Mouse (Mus musculus) embryo, embryonic 11.5 days (tissue): ENCODE data around the gene Sprn.

Experiments
- DNase-seq: peaks from one replicate; pipeline ENCODE4 v3.0.0-alpha.2; 2012; ENCODE audit warnings: low read depth, low spot score

Sprn gene

DNA sequence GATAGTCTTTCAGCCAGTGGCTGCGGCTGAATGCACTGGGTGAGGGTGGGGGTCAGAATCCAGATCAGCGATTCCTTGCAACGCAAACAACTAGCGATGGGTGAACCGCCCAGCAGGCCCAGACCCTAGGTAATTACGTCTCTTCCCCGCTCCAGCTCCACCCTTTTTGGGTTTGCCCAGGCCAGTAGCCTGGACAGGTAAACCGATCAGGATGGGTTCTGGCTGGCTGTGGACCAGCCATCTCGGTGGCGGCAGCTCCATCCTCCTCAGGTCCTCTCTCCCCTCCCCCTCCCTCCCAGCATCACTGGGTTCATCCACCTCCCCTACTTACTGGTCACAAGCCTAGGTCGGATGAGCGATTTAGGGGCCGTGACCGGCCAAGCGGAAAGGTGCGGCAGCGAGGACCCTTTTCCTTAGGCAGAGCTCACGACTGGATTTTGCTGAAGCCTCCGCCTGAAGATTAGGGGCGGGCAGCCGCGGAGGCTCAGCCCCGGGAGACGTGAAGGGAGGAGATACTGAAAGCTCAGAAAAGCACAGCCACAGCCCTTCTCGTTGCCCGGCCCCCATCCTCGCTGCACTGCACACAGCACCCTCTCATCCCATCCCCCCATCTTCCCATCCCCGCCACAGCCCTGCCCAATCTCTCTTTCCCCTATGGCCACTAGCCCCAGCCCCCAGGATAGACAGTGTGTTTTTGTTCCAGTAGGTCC is at the start of gene Sprn:
Sprn (minus strand) TSS at position 660 of the 710 bp plus-strand sequence.
- DNase-seq = no peak

DNA sequence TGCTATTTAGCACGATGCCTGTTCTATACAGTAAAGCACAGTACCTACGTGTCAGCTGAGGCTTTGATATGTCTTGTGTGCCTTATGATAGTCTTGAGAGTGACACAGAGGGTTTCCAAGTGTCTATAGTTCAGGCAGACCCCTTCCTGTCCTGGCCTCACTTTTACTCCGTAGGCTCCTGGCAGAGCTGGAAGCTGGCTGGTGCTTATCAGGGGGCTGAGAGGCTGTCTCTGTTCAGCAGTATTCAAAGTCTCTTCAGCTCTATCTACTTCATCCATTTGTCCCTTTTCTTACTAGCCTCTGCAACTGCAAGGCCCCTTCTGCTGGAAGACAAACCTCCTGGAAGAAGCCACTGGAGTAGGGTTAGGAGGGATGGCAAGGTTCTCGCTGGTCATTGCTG is 46.4 kb upstream of the Sprn start:
- DNase-seq = no peak

DNA sequence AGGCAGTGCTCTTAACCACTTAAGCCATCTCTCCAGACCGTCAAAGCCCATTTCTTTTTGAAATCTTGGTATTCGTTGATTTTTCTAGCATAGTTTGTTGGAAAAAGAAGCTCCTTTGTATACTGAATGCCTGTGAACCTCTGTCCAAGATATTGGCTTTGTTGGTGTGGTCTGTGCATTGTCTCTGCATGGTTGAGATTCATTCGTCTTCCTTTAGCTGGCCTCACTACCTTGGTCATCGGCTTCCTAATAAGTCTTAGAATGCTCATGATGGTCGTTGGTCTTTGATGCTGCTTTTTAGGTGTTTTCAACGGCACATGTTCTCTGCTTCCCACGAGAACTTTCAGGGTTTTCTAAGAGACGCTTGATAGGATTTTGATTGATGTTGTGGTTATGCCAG is 41.3 kb upstream of the Sprn start:
- DNase-seq = no peak

DNA sequence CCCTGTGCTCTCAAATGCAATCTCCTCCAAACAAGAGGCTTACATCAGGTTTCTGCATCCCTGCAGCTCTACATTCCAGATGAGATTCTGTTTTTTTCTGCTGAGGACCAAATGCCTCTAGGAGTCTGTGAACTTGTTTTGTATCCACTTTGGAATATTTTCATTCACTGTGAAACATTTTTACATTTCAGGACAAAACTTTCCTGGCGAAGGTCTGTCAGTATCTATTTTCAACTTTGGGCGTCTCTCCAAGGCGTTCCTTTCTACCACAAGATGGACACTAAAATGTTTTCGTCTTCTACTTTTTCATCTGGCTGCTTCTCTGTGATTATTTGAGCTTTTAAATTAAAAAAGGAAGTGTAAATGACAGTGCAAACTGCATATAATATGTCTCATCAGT is 39.4 kb upstream of the Sprn start:
- DNase-seq = no peak

DNA sequence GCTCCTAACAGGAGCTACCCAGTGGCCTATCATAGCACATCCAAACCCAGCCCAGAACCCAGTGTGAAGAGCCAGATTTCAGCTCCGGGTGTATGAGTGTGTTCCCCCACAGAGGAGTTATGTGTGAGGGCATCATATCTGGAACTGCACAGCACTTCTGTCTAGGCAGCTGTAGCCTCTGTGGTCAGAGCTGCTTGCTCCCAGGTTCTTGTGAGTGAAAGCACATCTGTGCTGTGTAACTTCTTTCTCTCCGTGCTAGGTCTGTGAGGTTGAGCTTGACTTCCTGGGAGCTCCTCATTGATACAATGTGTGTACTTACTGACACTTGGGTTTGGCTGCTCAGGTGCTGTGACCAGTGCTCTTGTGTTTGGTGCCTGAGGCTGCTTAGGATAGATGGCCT is 38.2 kb upstream of the Sprn start:
- no peak for DNase-seq

DNA sequence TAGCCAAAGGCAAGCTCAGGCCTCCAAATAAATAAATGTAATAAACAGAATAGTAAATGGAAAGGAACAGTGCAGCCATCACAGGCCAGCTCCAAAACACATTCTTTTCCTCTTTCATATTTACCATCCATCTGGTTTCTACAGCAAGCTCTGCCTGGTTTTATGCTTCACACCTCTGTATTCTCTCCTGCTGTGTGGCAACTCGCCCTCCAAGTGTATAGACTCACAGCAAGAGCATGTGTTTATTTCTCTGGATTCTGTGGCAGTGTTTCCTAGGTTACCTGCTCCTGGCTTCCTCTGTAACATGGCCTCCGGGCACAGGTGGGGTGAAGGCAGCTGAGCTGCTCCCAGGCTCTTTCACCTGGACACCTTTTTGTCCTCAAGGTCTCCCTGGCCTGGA is 37.8 kb upstream of the Sprn start:
- no peak for DNase-seq

DNA sequence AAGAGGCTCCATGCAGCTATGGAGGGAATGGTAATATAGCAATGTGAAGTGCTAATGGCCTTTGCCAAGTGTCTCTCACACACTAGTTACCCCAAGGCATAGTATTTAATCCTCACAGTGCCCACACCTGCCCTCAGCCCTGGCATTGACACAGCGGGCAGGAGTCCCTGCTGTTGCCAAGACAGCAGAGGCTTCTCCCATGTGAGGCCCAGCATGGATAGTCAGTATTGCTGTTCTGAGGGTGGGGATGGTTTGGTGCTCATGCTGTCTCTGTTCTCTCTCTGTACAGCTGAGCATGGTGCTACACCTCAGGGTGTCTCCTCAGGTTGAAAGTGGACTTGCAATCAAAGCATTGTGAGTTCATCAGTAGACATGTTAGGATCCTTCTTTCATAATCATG is 35.8 kb upstream of the Sprn start:
- DNase-seq = no peak

DNA sequence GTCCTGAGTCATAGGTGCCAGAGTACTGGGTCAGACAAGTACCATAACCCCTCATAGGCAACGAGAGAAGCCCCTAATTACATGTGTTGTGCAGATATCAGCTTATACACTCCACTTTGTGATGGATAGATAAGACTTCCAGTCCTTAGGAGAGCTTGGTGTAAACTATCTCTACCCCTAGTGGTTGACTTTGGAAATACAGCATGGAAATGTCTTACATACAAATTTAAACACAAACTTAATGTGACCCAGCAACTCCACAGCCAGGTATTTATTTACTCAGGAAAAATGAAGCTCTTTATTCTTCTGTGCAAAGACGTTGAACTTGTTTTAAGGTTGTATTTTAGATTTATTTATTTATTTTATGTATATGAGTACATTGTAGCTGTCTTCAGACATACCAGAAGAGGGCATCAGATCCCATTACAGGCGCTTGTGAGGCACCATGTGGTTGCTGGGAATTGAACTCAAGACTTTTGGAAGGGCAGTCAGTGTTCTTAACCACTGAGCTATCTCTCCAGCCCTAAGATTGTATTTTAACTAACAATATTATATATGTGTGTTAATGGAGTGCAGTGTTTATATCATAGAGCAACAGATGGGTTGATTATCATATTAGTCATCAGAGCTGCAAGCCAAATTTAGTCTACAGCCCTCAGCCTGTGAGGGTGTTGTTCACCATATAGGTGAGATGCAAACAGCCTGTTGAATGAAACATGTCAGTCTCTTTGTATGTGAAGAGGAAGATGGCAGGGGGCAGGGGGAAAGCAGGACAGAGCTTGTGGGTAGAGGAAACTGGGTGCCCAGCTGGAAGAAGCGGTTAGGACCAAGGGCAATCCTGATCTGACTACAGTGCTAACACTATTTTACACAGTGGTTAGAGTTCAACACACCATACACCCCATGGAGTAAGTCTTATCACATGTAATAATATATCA is 34.0 kb upstream of the Sprn start:
- DNase-seq = no peak

DNA sequence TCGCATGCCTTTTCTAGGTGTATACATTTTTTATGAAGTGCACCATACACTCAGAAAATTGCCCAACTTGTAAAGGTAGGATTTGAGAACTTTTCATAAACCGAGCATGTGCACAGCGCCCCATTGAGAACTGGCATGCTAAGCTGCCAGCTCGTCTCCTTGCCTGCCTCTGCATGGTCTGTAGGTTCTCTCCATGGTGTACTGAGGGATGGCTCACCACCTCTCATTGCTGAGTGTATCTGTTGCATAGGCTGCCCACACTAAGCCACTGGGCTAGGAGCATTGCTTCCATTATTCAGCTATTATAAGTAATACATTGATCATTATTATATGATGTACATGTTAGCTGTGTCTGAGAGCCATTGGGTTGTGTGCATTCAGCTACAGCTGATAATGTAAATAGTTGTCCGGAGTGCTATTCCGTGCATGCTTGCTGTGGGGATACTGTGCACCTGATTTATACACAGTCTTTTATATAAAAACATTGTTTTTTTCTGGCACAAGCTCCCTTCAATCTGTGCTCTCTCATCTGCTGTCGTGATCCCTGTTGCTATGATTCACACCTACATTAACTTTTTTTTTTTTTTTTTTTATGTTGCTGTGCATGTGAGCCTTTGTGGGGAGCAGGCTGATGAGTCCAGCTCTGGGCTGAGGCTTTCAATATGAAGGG is 33.2 kb upstream of the Sprn start:
- DNase-seq = no peak

DNA sequence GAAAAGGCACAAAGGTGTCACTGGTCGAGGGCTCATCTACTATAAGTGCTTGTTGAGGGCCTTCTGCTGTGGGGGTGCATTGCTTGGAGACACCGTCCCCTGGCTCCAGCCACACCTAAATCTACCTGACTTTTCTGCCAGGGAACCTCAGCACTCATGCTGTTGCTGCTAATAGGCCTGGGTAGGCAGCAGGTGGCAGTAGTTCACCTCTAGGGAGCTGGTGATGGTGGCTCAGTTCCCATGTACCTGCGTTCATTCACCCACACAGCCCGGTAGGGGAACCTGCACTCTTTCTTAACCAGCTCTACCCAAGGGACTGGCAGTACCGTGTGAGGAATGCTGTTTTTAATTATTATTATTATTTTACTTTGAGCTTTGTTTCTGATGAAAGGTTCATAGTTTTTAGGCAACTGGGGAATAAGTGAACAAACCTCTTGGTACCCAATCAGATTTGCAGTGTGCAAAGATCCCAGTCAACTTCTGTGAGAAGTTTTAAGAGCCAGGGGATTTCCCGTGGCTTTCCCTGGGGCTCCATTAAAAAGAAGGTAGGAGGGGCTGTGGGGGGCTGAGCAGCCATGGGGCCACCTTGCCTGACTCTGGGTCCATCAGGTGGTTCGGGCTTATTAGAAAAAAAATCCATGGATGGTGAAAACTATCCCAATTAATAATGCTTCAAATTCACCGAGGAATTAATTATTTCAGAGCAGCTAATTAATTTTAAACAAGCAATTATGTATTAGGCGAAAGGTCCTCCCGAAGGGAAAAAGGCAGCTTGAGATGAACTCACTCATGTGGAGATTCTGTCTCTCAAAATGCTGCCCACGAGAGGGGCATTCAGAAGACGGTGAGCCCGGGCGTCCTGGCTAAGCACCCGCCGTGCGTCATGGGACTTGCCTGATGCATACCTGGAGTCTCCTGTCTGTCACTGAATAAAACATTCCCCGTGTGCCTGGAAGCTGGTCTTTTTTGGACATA is 32.3 kb upstream of the Sprn start:
- DNase-seq = no peak

DNA sequence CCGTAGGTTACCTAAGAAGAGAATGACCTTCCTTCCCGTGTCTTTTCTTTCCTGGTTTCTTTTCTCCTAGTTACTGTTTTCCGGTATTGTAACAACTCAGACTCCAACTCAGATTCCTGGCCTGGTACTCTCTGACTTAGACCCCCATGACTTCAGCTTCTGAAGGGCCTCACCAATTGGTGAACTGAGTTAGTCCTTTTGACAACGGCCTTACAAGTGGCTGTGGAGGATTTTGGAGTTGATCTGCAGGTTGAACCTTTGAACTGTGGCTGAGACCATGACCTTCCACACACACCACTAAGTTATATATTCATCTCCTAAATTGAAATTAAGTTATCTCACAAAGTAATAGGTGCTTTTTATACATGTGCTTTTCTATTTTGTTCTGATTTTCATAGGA is 29.5 kb upstream of the Sprn start:
- no peak for DNase-seq

DNA sequence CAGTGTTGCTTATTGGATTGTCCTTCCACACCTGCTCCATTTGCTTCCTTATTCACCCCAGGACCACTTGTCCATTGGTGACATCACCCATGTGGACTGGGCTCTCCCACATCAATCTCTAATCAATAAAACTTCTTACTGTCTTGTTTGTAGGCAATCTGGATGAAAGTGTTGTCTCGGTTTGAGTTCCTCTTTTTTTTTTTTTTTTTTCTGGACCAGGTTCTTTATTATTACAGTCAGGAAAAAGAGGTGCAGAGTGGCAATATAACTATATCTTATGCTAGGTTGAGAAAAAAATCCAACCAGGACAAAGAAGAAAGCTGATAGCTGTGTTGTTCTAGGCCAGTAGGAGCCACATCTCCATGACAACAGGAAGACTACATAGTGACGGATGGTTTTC is 26.0 kb upstream of the Sprn start:
- no peak for DNase-seq

DNA sequence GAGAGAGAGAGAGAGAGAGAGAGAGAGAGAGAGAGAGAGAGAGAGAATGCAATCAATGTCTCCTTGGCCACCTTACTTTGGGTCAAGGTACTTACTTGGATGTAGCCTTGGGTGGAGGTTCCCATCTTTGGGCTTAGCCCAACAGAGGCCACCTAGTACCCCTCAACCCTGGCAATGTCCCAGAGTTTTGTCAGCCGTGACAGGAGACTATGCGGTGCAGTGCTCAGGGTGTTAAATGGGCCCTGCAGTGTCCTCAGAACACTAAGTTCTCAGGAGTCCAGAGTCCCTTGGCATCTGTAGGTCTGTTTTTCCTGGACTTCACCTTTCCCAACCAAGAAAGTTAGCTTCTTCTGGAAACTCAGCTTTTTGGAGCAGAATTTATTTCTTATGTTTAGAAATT is 24.5 kb upstream of the Sprn start:
- DNase-seq = no peak

DNA sequence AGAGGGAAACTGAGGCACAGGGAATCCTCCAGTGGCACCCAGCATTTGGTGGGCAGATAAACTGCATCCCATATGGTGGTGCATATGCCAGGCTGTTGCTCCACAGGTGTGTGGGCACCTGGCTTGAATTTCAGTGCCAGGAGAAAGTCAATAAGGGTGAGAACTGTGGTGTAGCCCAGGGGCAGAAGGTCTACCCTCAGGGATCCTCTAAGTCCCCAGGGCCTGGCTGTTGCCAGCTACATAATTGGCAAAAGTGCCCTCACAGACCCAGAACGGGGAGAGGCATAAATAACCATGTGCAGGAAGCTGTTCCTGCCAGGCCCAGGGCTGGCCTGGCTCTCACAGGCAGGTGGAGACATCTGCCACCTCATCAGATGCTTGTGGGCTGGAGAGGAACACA is 18.3 kb upstream of the Sprn start, which contains the start of gene Olfr523:
Olfr523 (plus strand) TSS at position 282 of the 400 bp plus-strand sequence.
- DNase-seq = no peak

DNA sequence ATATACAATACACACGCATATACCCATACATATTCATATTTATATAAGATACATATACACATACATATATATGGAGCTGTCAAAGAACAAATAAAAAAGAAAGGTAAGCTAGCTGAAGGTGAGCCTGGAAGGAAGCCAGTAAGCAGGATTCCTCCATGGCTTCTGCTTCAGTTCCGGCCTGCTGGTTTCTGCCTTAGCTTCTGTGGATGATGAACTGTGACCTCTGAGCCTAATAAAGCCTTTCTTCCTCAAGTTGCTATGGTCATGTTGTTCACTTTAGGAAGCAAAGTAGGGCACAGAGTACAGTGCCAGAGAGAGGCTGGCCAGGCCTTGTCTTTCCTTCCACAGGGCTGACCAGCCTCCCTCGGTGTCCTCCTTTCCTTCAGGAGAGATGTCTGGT is 16.2 kb upstream of the Sprn start:
- no peak for DNase-seq

DNA sequence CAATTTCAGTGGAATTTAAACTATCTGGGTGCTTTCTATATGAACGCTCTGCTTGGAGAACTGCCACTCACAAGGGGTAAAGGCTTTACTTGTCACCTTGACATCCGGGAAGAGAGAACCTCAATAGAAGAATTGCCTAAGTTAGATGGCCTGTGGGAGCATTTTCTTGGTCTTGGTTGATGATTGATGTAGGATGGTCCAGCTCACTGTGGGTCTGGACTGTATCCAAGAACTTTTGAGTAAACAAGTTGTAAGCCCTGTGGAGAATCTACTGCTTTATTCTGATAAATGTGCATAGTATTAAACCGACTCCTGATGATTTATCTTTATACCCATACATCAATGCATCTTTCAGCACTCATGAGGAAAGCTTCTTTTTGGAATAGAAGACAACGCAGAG is 14.7 kb upstream of the Sprn start:
- DNase-seq = no peak

DNA sequence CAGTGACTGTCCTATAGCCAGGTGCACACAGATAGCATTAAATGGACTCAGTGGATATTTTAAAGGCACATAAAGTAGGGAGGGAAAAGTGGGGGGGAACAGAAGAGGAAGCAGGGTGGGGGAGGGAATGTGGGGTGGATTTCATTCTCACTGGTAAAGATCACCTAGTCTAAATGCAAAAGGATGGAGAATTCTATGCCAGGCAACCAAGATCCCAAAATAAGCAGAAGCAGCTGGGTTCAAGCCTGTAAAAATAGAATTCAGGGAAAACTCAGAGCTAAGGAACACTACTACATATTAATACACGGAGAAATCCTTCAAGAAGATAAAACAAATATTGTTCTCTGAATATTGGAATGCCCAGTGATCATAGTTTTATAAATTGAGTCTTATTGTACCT is 13.3 kb upstream of the Sprn start:
- no peak for DNase-seq

DNA sequence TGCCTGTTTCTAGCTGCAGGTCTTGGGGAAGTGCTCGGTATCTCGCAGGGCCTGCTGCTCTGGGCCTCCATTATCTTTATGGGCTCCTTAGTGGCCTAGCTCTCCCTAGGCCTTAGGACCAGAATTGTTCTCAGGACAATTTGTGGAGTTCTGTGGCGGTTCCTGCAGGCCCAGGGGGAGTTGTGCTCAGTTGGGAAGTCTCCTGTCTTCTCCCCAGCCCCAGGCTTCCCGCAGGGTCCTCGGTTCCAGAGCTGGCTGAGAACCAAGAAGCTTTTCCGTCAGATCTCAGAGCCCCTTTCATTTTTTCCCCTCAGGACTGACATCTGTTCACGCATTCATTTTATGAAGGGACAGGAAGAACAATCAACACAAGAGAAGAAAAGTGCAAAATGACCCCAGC is 10.0 kb upstream of the Sprn start, which contains the start of gene Olfr522:
Olfr522 (minus strand) TSS at position 101 of the 400 bp plus-strand sequence.
- DNase-seq = no peak

DNA sequence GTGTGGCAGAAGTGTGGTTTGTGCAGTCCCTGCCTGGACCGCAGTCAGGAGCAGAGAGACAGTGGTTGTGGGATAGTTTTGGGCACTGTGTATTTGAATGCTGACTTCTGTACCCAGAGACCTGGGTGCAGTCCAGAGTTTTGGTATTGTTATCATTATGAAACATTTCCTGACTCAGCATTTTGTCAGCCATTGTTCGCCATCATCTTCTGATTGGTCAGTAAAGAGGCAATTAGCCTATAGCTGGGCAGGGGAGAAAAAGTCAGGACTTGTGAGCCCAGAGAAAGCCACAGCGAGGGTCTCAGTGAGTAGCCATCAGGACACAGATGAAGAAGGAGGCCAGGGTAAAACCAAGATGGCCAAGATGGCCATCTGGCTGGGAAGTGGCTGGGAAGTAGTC is 5.7 kb upstream of the Sprn start:
- DNase-seq = no peak

DNA sequence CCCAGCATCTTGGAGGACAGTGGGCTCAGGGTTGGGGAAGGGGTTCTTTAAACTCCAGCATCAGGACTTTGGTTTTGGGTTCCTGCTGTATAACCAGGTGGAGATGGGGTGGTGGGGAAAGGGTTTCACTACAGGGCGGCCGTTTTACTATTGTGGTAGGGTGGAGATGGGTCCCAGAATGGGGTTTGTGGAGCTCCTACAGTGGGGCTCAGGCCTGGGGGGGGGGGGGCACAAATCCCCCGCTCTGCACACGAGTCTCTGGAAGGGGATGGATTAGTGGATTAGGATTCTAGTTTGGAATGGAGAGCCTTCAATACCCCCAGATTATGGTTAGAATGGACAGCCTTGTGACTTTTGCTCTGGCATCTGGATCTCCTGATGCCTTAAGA is 854 bp downstream of the Sprn start:
- DNase-seq = no peak

DNA sequence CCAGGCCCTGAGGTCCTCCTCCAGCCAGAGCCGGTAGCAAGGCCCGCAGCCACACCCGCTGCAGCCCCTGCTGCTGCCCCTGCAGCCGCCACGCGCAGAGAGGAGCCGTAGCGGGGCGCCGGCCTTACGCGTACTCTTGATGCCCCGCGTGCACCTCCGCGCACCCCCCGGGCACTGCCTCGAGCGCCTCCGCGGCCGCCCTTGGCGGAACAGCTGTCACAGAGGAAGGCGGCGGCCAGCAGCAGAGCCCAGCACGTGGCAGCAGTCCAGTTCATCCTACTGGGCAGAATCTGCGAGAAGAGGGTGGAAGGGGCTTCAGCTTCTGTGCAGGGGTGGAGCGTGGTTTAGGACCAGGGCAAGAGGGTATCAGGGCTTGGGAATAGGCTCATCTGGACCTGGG is 1.3 kb downstream of the Sprn start:
- no peak for DNase-seq
